Mouse (Mus musculus) MEL (cell line): Measurements from ENCODE around the gene Tomm40l. TPM values are rescaled to one million over a fixed set of nuclear protein-coding genes. Genes with fewer than 3 reads are reported as not detected.

Experiments
- DNase-seq: peaks from one replicate; pipeline ENCODE4 v3.0.0; 2011; ENCODE audit warnings: low read depth, low spot score
- H3K27ac ChIP-seq: 2 replicates; pipeline ENCODE4 v1.5.1; 2012; ENCODE audit warnings: low read depth, mild to moderate bottlenecking, control low read depth, low read length, moderate library complexity; ENCODE audit not compliant: control insufficient read depth
- H3K27me3 ChIP-seq, 2 experiments: fragments of 150-350 bp in 1 of 2; sonication (generic) in 1 of 2; 2 replicates each; pipeline ENCODE4 v1.6.1; 2012; ENCODE audit warnings: low read length in 2 of 2, mild to moderate bottlenecking in 2 of 2, improper control_type of control experiment in 1 of 2, moderate library complexity in 1 of 2; ENCODE audit not compliant: insufficient read depth in 2 of 2, control insufficient read depth in 1 of 2
- H3K36me3 ChIP-seq, 2 experiments: 2 replicates each; pipeline ENCODE4 v1.6.1; 2012 to 2014; ENCODE audit warnings: low read length in 2 of 2, improper control_type of control experiment in 1 of 2, inconsistent platforms in 1 of 2, mild to moderate bottlenecking in 1 of 2; ENCODE audit not compliant: insufficient read depth in 2 of 2, control insufficient read depth in 1 of 2
- H3K4me1 ChIP-seq, 2 experiments: fragments of 150-350 bp in 1 of 2; sonication (generic) in 1 of 2; 2 replicates each; pipeline ENCODE4 v1.6.1; 2012; ENCODE audit warnings: low read length in 2 of 2, improper control_type of control experiment in 1 of 2, mild to moderate bottlenecking in 1 of 2; ENCODE audit not compliant: insufficient read depth in 2 of 2, control insufficient read depth in 1 of 2
- H3K4me3 ChIP-seq, 2 experiments: fragments of 150-350 bp in 1 of 2; sonication (generic) in 1 of 2; 2 replicates each; pipeline ENCODE4 v1.5.1; 2012; ENCODE audit warnings: low read depth in 2 of 2, low read length in 2 of 2, mild to moderate bottlenecking in 2 of 2, moderate library complexity in 2 of 2, control low read depth in 1 of 2, improper control_type of control experiment in 1 of 2; ENCODE audit not compliant: control insufficient read depth in 1 of 2, insufficient read depth in 1 of 2
- H3K79me2 ChIP-seq: 2 replicates; pipeline ENCODE4 v1.6.1; 2012; ENCODE audit warnings: mild to moderate bottlenecking, low read length, moderate library complexity; ENCODE audit not compliant: control insufficient read depth, poor library complexity, insufficient read depth
- H3K9ac ChIP-seq: 2 replicates; pipeline ENCODE4 v1.6.1; 2012; ENCODE audit warnings: low read depth, mild to moderate bottlenecking, control low read depth, low read length, moderate library complexity; ENCODE audit not compliant: control insufficient read depth, poor library complexity, severe bottlenecking
- H3K9me3 ChIP-seq: fragments of 150-350 bp; sonication (generic); replicated peaks from 2 replicates; pipeline ENCODE4 v1.6.1; 2012; ENCODE audit warnings: mild to moderate bottlenecking, low read length, improper control_type of control experiment, moderate library complexity; ENCODE audit not compliant: insufficient read depth
- E2F4 ChIP-seq: IDR thresholded peaks from 2 replicates; pipeline ENCODE4 v1.6.1; 2011; ENCODE audit warnings: low read depth, low read length, improper control_type of control experiment, borderline replicate concordance
- ELF1 ChIP-seq: IDR thresholded peaks from 2 replicates; pipeline ENCODE4 v1.6.1; 2014; ENCODE audit warnings: low read depth, mild to moderate bottlenecking, inconsistent platforms, low read length, improper control_type of control experiment, moderate library complexity
- EP300 ChIP-seq, 2 experiments: IDR thresholded peaks; 2 replicates each; pipeline ENCODE4 v1.6.1; 2011; ENCODE audit warnings: improper control_type of control experiment in 2 of 2, low read length in 2 of 2, low read depth in 1 of 2, mild to moderate bottlenecking in 1 of 2
- ETS1 ChIP-seq: IDR thresholded peaks from 2 replicates; pipeline ENCODE4 v1.6.1; 2012; ENCODE audit warnings: low read depth, mild to moderate bottlenecking, inconsistent platforms, low read length, improper control_type of control experiment, moderate library complexity
- GABPA ChIP-seq: IDR thresholded peaks from 2 replicates; pipeline ENCODE4 v1.6.1; 2012; ENCODE audit warnings: low read depth, mild to moderate bottlenecking, inconsistent platforms, low read length, improper control_type of control experiment, moderate library complexity
- JUND ChIP-seq: IDR thresholded peaks from 2 replicates; pipeline ENCODE4 v1.6.1; 2011; ENCODE audit warnings: low read depth, mild to moderate bottlenecking, improper control_type of control experiment, low read length
- MAFK ChIP-seq: IDR thresholded peaks from 2 replicates; pipeline ENCODE4 v1.6.1; 2011; ENCODE audit warnings: low read depth, mild to moderate bottlenecking, low read length, improper control_type of control experiment, borderline replicate concordance
- MAX ChIP-seq: IDR thresholded peaks from 2 replicates; pipeline ENCODE4 v1.6.1; 2011; ENCODE audit warnings: low read length, improper control_type of control experiment
- MEF2A ChIP-seq: IDR thresholded peaks from 2 replicates; pipeline ENCODE4 v1.6.1; 2014; ENCODE audit warnings: low read depth, mild to moderate bottlenecking, inconsistent platforms, low read length, improper control_type of control experiment; ENCODE audit not compliant: poor library complexity, insufficient replicate concordance, severe bottlenecking; ENCODE audit errors: extremely low read depth
- MYB ChIP-seq: IDR thresholded peaks from 2 replicates; pipeline ENCODE4 v1.6.1; 2011; ENCODE audit warnings: mild to moderate bottlenecking, low read depth, low read length, improper control_type of control experiment
- NELFE ChIP-seq: IDR thresholded peaks from 2 replicates; pipeline ENCODE4 v1.6.1; 2011; ENCODE audit warnings: low read depth, low read length, improper control_type of control experiment
- NRF1 ChIP-seq: IDR thresholded peaks from 2 replicates; pipeline ENCODE4 v1.6.1; 2014; ENCODE audit warnings: low read depth, mild to moderate bottlenecking, inconsistent platforms, low read length, improper control_type of control experiment, moderate library complexity; ENCODE audit not compliant: poor library complexity, insufficient read depth, severe bottlenecking
- POLR2A ChIP-seq, 2 experiments: IDR thresholded peaks; 2 replicates each; pipeline ENCODE4 v1.6.1; 2011 to 2012; ENCODE audit warnings: low read length in 2 of 2, mild to moderate bottlenecking in 2 of 2, control low read depth in 1 of 2, improper control_type of control experiment in 1 of 2, low read depth in 1 of 2, moderate library complexity in 1 of 2; ENCODE audit not compliant: control insufficient read depth in 1 of 2, insufficient read depth in 1 of 2, poor library complexity in 1 of 2
- RAD21 ChIP-seq: IDR thresholded peaks from 2 replicates; pipeline ENCODE4 v1.6.1; 2011; ENCODE audit warnings: mild to moderate bottlenecking, low read depth, low read length, improper control_type of control experiment
- TBP ChIP-seq: IDR thresholded peaks from 2 replicates; pipeline ENCODE4 v1.8.0; 2011; ENCODE audit warnings: low read depth, low read length, improper control_type of control experiment
- UBTF ChIP-seq: IDR thresholded peaks from 2 replicates; pipeline ENCODE4 v1.6.1; 2012; ENCODE audit warnings: low read depth, mild to moderate bottlenecking, inconsistent platforms, low read length, improper control_type of control experiment, moderate library complexity, borderline replicate concordance; ENCODE audit not compliant: insufficient read depth
- USF2 ChIP-seq, 2 experiments: IDR thresholded peaks; 2 replicates each; pipeline ENCODE4 v1.6.1; 2011 to 2012; ENCODE audit warnings: improper control_type of control experiment in 2 of 2, low read length in 2 of 2, borderline replicate concordance in 1 of 2, inconsistent platforms in 1 of 2, low read depth in 1 of 2, mild to moderate bottlenecking in 1 of 2; ENCODE audit not compliant: insufficient read depth in 1 of 2
- ZKSCAN1 ChIP-seq: IDR thresholded peaks from 2 replicates; pipeline ENCODE4 v1.6.1; 2012; ENCODE audit warnings: low read depth, mild to moderate bottlenecking, inconsistent platforms, low read length, improper control_type of control experiment, moderate library complexity
- ZMIZ1 ChIP-seq: IDR thresholded peaks from 2 replicates; pipeline ENCODE4 v1.6.1; 2012; ENCODE audit warnings: low read depth, mild to moderate bottlenecking, inconsistent platforms, low read length, improper control_type of control experiment, moderate library complexity
- ZNF384 ChIP-seq: IDR thresholded peaks from 2 replicates; pipeline ENCODE4 v1.6.1; 2012; ENCODE audit warnings: low read depth, mild to moderate bottlenecking, inconsistent platforms, low read length, improper control_type of control experiment
- polyA plus RNA-seq, 2 experiments: library from polyadenylated mRNA; stranded (reverse) in 1 of 2; unstranded in 1 of 2; fragments of >175 nt in 1 of 2; fragments of >200 nt in 1 of 2; gene quantifications; 2 replicates each; pipeline versions ENCODE4 v1.2.1 to v1.2.4; 2012; ENCODE audit warnings: low replicate concordance in 2 of 2, low read depth in 1 of 2; ENCODE audit not compliant: insufficient read length in 2 of 2, insufficient read depth in 1 of 2, missing spikeins in 1 of 2
- total RNA-seq: library from RNA; depleted of rRNA; stranded (reverse); fragments of 300-350 nt; gene quantifications from 2 replicates; pipeline ENCODE4 v1.2.3, GENCODE M21; 2012

Gene Tomm40l
- total and polyA plus RNA-seq, 3 experiments, result 40.7 to 43.4 TPM; not detected in 1

GRCm38 (mm10) chr1:171250680-171251593 is 28.6 kb upstream of the Tomm40l start, which contains the start of gene Ndufs2:
Ndufs2 (minus strand) TSS chr1:171251388.
- Histone ChIP-seq H3K9me3 (no peaks in the 10 kb centered on the region), H3K79me2 (peaks cover 9% of the 10 kb centered on the region), H3K4me1 (peaks cover 2 to 15% of the 10 kb centered on the region in 2 experiments; a peak in 3 of 4 replicates), H3K4me3 (no peak within 1 kb of the TSS), H3K36me3 (peaks cover 0 to 4% of the 10 kb centered on the region in 2 experiments; a peak in 2 of 4 replicates), H3K27me3 (peaks cover 0 to 3% of the 10 kb centered on the region in 2 experiments; a peak in 1 of 4 replicates), H3K27ac (no peak within 1 kb of the TSS), H3K9ac (no peak within 1 kb of the TSS)
- no peak for TF ChIP-seq ZNF384
- no peak for TF ChIP-seq EP300 (IDR thresholded peaks at IDR 0.05; ENCODE audit: low read depth in 1 of 2, low read length in 2 of 2)
- no peak for TF ChIP-seq MEF2A
- TF ChIP-seq NRF1, result no peak
- no peak for TF ChIP-seq JUND
- TF ChIP-seq MYB, result no peak
- TF ChIP-seq MAX, result no peak
- TF ChIP-seq RAD21, result no peak
- TF ChIP-seq ZMIZ1, result no peak
- no peak for TF ChIP-seq E2F4
- no peak for TF ChIP-seq ELF1
- no peak for TF ChIP-seq ZKSCAN1
- no peak for TF ChIP-seq UBTF
- no peak for TF ChIP-seq MAFK
- TF ChIP-seq ETS1, result no peak
- TF ChIP-seq USF2 (IDR thresholded peaks at IDR 0.05; ENCODE audit: borderline replicate concordance in 1 of 2, insufficient read depth in 1 of 2, low read depth in 1 of 2, low read length in 2 of 2), result no peak
- TF ChIP-seq NELFE, result no peak
- no peak for TF ChIP-seq GABPA
- no peak for TF ChIP-seq POLR2A (IDR thresholded peaks at IDR 0.05; ENCODE audit: control insufficient read depth in 1 of 2, insufficient read depth in 1 of 2, low read depth in 1 of 2, low read length in 2 of 2, poor library complexity in 1 of 2)
- TF ChIP-seq TBP, result no peak
- DNase-seq, result no peak
